34 mouse cellular contexts compared by ENCODE assay signal in genomic region chr9:76318302-76318701, GRCm38 (mm10). TPM values are rescaled to one million over a fixed set of nuclear protein-coding genes. Genes with fewer than 3 reads are reported as not detected.
"Had no signal": no experiment of that assay in that cellular context is flagged by ENCODE, and none has a peak within 500 bp of the region (broad histone marks: within the 10 kb centered on the region; RNA-seq: fewer than 3 reads in every experiment).

No protein-coding gene starts in this region.

- H3K36me3 ChIP-seq: heart, embryonic 12.5 days; heart, embryonic 13.5 days; heart, embryonic 15.5 days; hindbrain, embryonic 10.5 days; hindbrain, embryonic 12.5 days; hindbrain, embryonic 13.5 days; hindbrain, embryonic 15.5 days; intestine, embryonic 15.5 days; kidney, embryonic 15.5 days had no signal

- DNase-seq: heart, postnatal 10 days; heart, postnatal 14 days; heart, postnatal 36 days; heart, postnatal 4 days; kidney, adult 11 months; kidney, adult 18-20 months; kidney, adult 2 months; kidney, adult 8-10 months; kidney, adult 9 months; kidney, postnatal 10 days; kidney, postnatal 14 days; kidney, postnatal 25 days; kidney, postnatal 36 days; kidney, postnatal 4 days; layer of hippocampus, adult 9-11 months; layer of hippocampus, postnatal 36 days had no signal

- H3K27me3 ChIP-seq: hindbrain, embryonic 15.5 days had no signal

- ATAC-seq: hindbrain, embryonic 16.5 days; hindbrain, postnatal 0 days; inflammation-experienced regulatory T-cells, adult 6 months; intestine, embryonic 15.5 days; intestine, embryonic 16.5 days; intestine, postnatal 0 days had no signal

RNA-seq across cellular contexts. Expression of gene Hcrtr2, which starts 5.4 kb away (rescaled TPM):
- total RNA-seq: heart, postnatal 10 days; heart, postnatal 14 days; heart, postnatal 36 days; heart, postnatal 4 days; hematopoietic stem cell, adult 5-6 weeks had no signal
- polyA plus RNA-seq: heart, embryonic 16.5 days; heart, postnatal 0 days; inflammation-experienced regulatory T-cells, adult 6 months; intestine, embryonic 16.5 days; kidney, adult 2 months; large intestine, adult 2 months had no signal
